Mouse (Mus musculus): ENCODE results near the gene Pcgf3. TPM values are rescaled to one million over a fixed set of nuclear protein-coding genes. Genes with fewer than 3 reads are reported as not detected.

The Pcgf3 gene
- polyA plus RNA-seq, 1 experiment from 2014 or later: 9.3 TPM

DNA sequence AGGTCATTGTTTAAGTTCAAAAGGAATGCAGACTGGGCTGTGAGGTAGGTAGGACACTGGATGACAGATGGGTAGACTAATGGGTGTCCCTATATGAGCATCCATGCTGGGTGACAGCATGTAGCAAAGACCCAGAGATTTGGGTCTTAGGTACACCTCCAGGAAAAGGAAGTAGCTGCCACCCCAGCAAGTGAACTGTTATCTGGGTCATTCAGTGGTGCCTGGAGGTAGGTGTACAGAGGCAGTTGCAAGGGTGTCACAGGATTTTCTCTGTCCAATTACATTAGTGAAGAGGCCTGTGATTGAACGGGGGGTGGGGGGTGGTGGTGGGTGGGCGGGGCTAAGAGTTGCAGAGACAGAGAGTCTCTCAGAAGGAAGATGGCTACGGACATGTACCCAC lies 55.6 kb downstream of the Pcgf3 start:
- Histone ChIP-seq H3K9ac (ENCODE audit: low read depth, low read length) (no peak overlapping the region), H3K27ac (ENCODE audit: low read depth, low read length) (no peak overlapping the region), H3K4me1 (replicated peaks; ENCODE audit: control insufficient read depth, insufficient read depth, low read length) (no peaks in the 10 kb centered on the region), H3K4me3 (ENCODE audit: low read depth, low read length) (no peak overlapping the region), H3K27me3 (replicated peaks; ENCODE audit: control insufficient read depth, insufficient read depth, low read length) (no peaks in the 10 kb centered on the region), H3K9me3 (ENCODE audit: control insufficient read depth) (no peaks in the 10 kb centered on the region), H3K36me3 (ENCODE audit: control insufficient read depth, insufficient read depth) (no peaks in the 10 kb centered on the region), H3K4me2 (replicated peaks; ENCODE audit: low read depth) (no peak overlapping the region)
- WGBS: 84% methylated on average over 3 of the region's 3 CpGs
- no peak for TF ChIP-seq CTCF (IDR thresholded peaks at IDR 0.05; ENCODE audit: low read depth)
- no peak for ATAC-seq

DNA sequence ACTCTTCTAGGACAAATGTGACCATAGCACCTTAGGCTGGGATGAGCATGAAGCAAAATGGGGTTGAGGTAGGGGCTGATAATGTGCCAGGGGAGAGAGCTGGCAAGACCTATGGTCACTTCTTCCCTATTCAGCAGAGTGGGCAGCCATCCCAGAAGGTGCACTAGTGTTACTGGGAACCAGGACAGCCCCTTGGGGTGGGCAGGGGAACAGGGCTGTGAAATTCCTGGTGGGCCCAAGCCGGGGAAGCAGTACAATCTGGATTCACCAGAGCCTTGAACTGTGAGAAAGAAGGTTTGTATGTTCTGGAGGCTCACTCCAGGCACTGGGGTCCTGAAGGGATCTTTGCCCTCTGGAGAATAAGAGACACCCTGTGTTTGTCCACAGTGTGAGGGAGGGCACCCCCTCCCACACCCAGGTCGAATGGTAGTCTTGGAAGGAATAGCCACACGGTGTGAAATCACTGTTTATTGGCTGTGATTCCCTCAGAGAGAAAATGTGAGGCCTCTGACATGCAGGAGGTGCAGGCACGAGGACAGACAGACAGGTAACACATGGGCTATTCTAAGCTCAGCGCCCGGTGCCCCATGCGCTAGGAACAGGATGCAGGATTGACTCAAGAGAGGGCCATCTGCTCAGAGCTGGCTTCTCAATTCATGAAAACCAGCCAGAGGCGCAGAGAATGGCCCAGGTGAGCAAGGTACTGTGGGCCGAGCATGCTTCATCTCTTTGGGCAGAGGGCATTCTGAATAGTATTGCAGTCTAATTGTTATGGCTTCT lies 57.3 kb downstream of the Pcgf3 start:
- no peak overlapping the region for H3K4me3 ChIP-seq (ENCODE audit: low read depth, low read length)
- no peak for TF ChIP-seq CTCF (IDR thresholded peaks at IDR 0.05; ENCODE audit: low read depth)
- no peak overlapping the region for H3K4me2 ChIP-seq (replicated peaks; ENCODE audit: low read depth)

DNA sequence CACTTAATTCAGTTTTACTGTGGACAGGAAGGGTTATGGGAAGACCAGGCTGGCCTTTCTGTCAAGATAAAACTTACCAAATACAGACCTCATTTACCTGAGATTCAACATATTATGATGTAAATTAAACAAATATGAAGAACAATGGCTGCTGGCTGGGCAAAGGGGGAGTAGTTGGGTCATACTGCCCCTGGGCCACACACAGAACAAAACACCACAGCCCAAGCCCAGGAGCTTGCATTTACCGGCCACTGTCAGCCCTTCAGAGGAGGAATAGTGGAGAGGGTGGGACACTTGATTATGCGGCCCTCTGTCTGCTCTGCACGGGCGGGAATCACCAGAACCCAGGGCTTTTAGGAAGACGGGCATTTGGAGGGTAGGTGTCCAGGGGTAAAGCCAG lies 57.9 kb downstream of the Pcgf3 start:
- WGBS: 83% methylated on average over 5 of the region's 5 CpGs
- Histone ChIP-seq H3K9me3 (ENCODE audit: control insufficient read depth) (no peaks in the 10 kb centered on the region), H3K4me3 (ENCODE audit: low read depth, low read length) (no peak overlapping the region), H3K4me1 (replicated peaks; ENCODE audit: control insufficient read depth, insufficient read depth, low read length) (no peaks in the 10 kb centered on the region), H3K9ac (ENCODE audit: low read depth, low read length) (no peak overlapping the region), H3K36me3 (ENCODE audit: control insufficient read depth, insufficient read depth) (no peaks in the 10 kb centered on the region), H3K27me3 (replicated peaks; ENCODE audit: control insufficient read depth, insufficient read depth, low read length) (no peaks in the 10 kb centered on the region), H3K4me2 (replicated peaks; ENCODE audit: low read depth) (no peak overlapping the region), H3K27ac (ENCODE audit: low read depth, low read length) (no peak overlapping the region)
- no peak for TF ChIP-seq CTCF (IDR thresholded peaks at IDR 0.05; ENCODE audit: low read depth)
- no peak for ATAC-seq

More for the DNA sequence above, 57.3 kb downstream of the Pcgf3 start:
- 70% methylated on average over 9 of the region's 9 CpGs for WGBS
- Histone ChIP-seq H3K27ac (ENCODE audit: low read depth, low read length) (no peak overlapping the region), H3K9me3 (ENCODE audit: control insufficient read depth) (no peaks in the 10 kb centered on the region), H3K36me3 (ENCODE audit: control insufficient read depth, insufficient read depth) (no peaks in the 10 kb centered on the region), H3K4me1 (replicated peaks; ENCODE audit: control insufficient read depth, insufficient read depth, low read length) (no peaks in the 10 kb centered on the region), H3K9ac (ENCODE audit: low read depth, low read length) (no peak overlapping the region), H3K27me3 (replicated peaks; ENCODE audit: control insufficient read depth, insufficient read depth, low read length) (no peaks in the 10 kb centered on the region)
- ATAC-seq: no peak

DNA sequence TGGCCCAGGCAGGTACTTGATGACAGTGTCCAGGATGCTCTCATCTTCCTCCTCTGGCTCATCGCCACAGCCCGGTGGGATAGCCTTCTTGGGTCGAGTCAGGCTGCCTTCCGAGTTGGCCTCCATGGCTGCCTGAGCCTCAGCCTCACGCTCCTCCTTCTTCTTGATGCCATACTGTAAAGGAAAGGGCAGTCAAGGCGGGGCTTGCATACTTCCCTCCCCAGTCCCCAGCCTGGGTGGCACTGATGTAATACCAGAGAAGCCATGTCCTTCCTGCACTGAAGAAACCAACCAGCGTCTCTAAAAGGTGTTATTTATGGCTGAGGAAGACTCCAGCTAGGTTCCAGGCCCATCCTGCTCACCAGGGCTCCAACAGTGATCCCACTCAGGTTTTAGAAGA lies 59.1 kb downstream of the Pcgf3 start:
- H3K36me3 ChIP-seq (ENCODE audit: control insufficient read depth, insufficient read depth): no peaks in the 10 kb centered on the region
- no peak overlapping the region for H3K27ac ChIP-seq (ENCODE audit: low read depth, low read length)
- H3K9me3 ChIP-seq (ENCODE audit: control insufficient read depth): no peaks in the 10 kb centered on the region
- H3K27me3 ChIP-seq (replicated peaks; ENCODE audit: control insufficient read depth, insufficient read depth, low read length): no peaks in the 10 kb centered on the region
- WGBS: 81% methylated on average over 7 of the region's 7 CpGs
- H3K9ac ChIP-seq (ENCODE audit: low read depth, low read length): no peak overlapping the region
- no peak overlapping the region for H3K4me3 ChIP-seq (ENCODE audit: low read depth, low read length)
- H3K4me2 ChIP-seq (replicated peaks; ENCODE audit: low read depth): no peak overlapping the region
- no peak for ATAC-seq
- no peaks in the 10 kb centered on the region for H3K4me1 ChIP-seq (replicated peaks; ENCODE audit: control insufficient read depth, insufficient read depth, low read length)
- TF ChIP-seq CTCF (IDR thresholded peaks at IDR 0.05; ENCODE audit: low read depth): no peak

DNA sequence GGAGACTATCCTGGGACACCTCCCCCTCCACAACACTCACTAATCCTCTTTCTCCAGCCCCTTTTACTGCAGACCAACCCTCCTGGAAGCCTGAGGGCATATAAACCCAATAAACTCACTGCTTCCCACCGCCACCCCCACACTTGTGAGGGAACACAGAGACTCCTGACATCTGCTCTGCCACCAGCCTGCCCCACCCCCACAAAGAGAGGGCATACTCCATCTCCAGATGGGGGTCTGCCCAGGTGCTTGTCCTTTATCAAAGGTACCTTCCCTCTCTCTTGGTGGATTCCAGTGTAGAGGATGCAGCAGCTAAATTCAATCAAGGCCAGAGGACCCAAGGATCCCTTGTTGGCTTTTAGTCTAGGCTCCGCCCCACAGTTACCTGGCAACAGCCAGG lies 60.0 kb downstream of the Pcgf3 start:
- no peak overlapping the region for H3K27ac ChIP-seq (ENCODE audit: low read depth, low read length)
- H3K4me3 ChIP-seq (ENCODE audit: low read depth, low read length): no peak overlapping the region
- no peak for ATAC-seq
- 53% methylated on average over 2 of the region's 2 CpGs for WGBS
- TF ChIP-seq CTCF (IDR thresholded peaks at IDR 0.05; ENCODE audit: low read depth): no peak
- H3K9ac ChIP-seq (ENCODE audit: low read depth, low read length): no peak overlapping the region
- no peaks in the 10 kb centered on the region for H3K9me3 ChIP-seq (ENCODE audit: control insufficient read depth)
- no peaks in the 10 kb centered on the region for H3K36me3 ChIP-seq (ENCODE audit: control insufficient read depth, insufficient read depth)
- H3K4me1 ChIP-seq (replicated peaks; ENCODE audit: control insufficient read depth, insufficient read depth, low read length): no peaks in the 10 kb centered on the region
- no peak overlapping the region for H3K4me2 ChIP-seq (replicated peaks; ENCODE audit: low read depth)
- H3K27me3 ChIP-seq (replicated peaks; ENCODE audit: control insufficient read depth, insufficient read depth, low read length): no peaks in the 10 kb centered on the region

DNA sequence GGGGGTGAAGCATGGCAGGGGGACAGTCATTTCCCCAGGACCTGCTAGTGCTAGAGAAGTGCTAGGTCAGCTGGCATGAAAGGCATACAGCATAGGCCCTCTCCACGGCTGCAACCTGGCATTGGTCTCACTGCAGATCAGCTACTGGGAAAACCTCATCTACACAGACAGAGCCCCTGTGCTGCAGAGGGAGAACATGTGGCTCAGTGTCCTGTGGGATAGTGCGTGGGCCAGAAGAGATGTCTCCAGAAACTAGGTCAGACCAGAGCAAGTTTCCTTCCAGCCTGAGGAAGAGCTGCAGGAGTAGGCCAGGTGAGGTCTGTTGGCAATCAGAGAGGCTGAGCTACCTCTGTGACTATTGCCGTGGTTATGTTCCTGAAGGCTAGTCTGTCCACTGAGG lies 60.9 kb downstream of the Pcgf3 start:
- WGBS: 75% methylated on average over 3 of the region's 3 CpGs
- H3K9ac ChIP-seq (ENCODE audit: low read depth, low read length): no peak overlapping the region

More for the DNA sequence above, 60.9 kb downstream of the Pcgf3 start:
- no peak for TF ChIP-seq CTCF (IDR thresholded peaks at IDR 0.05; ENCODE audit: low read depth)
- Histone ChIP-seq H3K27me3 (replicated peaks; ENCODE audit: control insufficient read depth, insufficient read depth, low read length) (no peaks in the 10 kb centered on the region), H3K4me3 (ENCODE audit: low read depth, low read length) (no peak overlapping the region), H3K4me1 (replicated peaks; ENCODE audit: control insufficient read depth, insufficient read depth, low read length) (no peaks in the 10 kb centered on the region), H3K27ac (ENCODE audit: low read depth, low read length) (no peak overlapping the region), H3K36me3 (ENCODE audit: control insufficient read depth, insufficient read depth) (no peaks in the 10 kb centered on the region), H3K4me2 (replicated peaks; ENCODE audit: low read depth) (no peak overlapping the region), H3K9me3 (ENCODE audit: control insufficient read depth) (no peaks in the 10 kb centered on the region)
- no peak for ATAC-seq
